Mouse (Mus musculus): ENCODE data around the gene Svbp.

The Svbp gene

GRCm38 (mm10) chr4:119245961-119246360 lies 50.9 kb downstream of the Svbp start:
- no peak for DNase-seq (ENCODE audit: low read depth, low spot score)

DNA sequence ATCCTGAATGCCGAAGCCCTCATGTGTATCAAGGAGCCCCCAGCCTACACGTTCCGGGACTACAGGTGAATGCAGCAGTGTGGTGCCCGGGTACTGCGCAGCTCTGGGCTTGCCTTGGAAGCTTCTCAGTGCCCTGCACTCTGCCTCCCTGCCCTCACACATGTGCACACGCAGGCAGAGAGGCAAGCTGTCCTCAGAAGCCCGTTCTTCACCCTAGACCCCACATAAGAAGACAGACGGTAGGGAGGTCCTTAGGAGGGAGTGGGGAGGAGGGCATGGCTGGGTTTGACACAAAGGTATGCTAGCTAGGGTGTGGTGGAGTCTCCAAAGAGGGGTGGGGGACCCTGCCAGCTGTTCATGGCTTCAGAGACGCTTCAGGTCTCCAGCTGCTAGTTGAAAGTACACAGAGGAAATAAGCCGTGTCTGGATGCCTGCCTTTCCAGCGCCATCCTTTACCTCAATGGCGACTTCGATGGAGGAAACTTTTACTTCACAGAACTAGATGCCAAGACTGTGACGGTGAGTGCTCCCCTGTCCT lies 51.7 kb downstream of the Svbp start:
- DNase-seq (ENCODE audit: low read depth, low spot score), result no peak

DNA sequence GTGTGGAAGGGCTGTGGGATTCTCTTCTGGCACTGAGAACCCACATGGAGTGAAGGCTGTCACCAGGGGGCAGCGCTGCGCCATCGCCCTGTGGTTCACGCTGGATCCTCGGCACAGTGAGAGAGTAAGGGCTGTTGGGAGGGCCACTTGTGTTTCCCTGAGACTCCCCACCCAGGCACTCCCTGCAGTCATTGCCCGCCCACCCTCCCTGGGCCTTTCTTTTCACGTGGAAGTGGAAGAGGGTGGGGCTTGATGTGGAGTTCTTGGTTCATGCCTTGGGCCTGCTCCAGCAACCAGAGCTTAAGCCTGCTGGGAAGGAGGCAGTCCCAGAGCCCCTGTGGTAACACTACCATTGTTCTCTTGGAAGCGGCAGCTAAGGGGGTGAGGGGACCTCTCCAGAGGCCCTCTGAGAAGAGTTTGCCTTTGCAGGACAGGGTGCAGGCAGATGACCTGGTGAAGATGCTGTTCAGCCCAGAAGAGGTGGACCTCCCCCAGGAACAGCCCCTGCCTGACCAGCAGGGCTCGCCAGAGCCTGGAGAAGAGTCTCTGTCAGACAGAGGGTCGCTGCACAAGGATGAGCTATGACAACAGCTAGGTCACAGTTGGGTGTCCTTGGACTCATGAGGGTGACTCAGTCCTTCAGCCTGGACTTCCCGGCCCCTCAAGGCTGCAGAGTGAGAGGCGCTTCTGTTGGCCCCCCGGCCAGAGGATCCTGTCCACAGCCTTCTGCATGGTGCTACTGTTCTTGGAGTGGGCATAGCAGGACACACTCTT lies 52.5 kb downstream of the Svbp start:
- peak; percentile 46 for DNase-seq (ENCODE audit: low read depth, low spot score)

DNA sequence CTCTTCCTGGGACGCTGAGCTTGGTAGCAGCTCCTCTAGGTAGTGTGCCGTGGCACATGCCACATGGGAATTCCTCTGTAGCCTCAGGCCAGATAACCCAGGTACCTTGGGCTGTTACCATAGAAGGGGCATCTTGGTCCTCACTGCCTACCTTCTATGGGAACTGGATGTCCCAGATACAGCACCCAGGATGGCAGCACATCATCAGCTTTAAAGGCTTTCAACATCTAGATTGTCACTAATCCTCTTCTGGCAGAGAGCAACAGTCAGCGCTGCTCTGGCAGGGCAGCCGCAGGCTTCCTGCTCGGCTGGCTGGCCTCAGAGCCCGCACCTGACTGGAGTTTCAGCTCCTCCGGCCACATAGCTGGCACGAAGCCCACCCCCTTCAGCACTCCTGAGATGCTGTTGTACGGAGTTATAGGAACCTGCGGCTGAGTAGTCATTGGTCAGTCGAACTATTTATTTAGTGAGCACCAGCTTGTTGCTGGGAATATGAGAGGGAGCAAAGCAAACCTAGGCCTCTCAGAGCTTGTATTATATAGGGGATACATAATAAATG lies 53.4 kb downstream of the Svbp start:
- no peak for DNase-seq (ENCODE audit: low read depth, low spot score)

All from retina, postnatal 7 days (tissue).